ENCODE assay signal across 10 mouse cellular contexts in genomic region chr4:119390369-119390768, GRCm38 (mm10). TPM values are rescaled to one million over a fixed set of nuclear protein-coding genes. Genes with fewer than 3 reads are reported as not detected.
DNase-seq lines count a peak whose midpoint lies in the region; ATAC-seq lines count a peak whose summit lies in the region.
"Had no signal": no experiment of that assay in that cellular context is flagged by ENCODE, and none has a peak within 500 bp of the region (broad histone marks: within the 10 kb centered on the region; RNA-seq: fewer than 3 reads in every experiment).

No protein-coding gene starts in this region.

- no peaks in the 10 kb centered on the region for H3K4me1 ChIP-seq in liver, embryonic 11.5 days (replicated peaks; ENCODE audit: control insufficient read depth, insufficient read depth, low read length)
- H3K4me1 ChIP-seq: neural tube, embryonic 12.5 days had no signal

- H3K9me3 ChIP-seq in liver, embryonic 11.5 days (ENCODE audit: control insufficient read depth, low read length): no peaks in the 10 kb centered on the region
- H3K9me3 ChIP-seq: neural tube, embryonic 12.5 days had no signal

- H3K27me3 ChIP-seq in liver, embryonic 11.5 days (replicated peaks; ENCODE audit: control insufficient read depth, insufficient read depth, low read length): no peaks in the 10 kb centered on the region

- WGBS in liver, embryonic 11.5 days: 81% methylated on average over 1 of the region's 1 CpGs

- H3K9ac ChIP-seq in liver, embryonic 11.5 days (ENCODE audit: low read depth, low read length): no peak overlapping the region
- H3K9ac ChIP-seq: neural tube, embryonic 12.5 days had no signal

- DNase-seq in adrenal gland, postnatal 10 days: peak; percentile 41
- no peak for DNase-seq in adrenal gland, postnatal 4 days (ENCODE audit: low spot score in 2 of 2)
- peak; percentile 55 for DNase-seq in liver
- no peak for DNase-seq in liver, embryonic 11.5 days (ENCODE audit: low spot score)
- peak; percentile 34 for DNase-seq in c-Kit-positive CD71-positive TER-119-negative erythroid progenitor cells, embryonic 14.5 days (ENCODE audit: low read depth)
- no peak for DNase-seq in ovary, postnatal 10 days (ENCODE audit: low spot score)

- H3K4me2 ChIP-seq in liver, embryonic 11.5 days: no peak overlapping the region
- H3K4me2 ChIP-seq: neural tube, embryonic 12.5 days had no signal

- H3K27ac ChIP-seq in liver, embryonic 11.5 days (ENCODE audit: low read depth, low read length): no peak overlapping the region
- H3K27ac ChIP-seq: neural tube, embryonic 12.5 days had no signal

- ATAC-seq in liver, embryonic 11.5 days (replicated peaks; ENCODE audit: low FRiP score): no peak
- ATAC-seq in megakaryocyte-erythroid progenitor cell, adult 5-6 weeks (replicated peaks; ENCODE audit: low FRiP score, low TSS enrichment, poor library complexity, severe bottlenecking): 0 out of 2 replicates have a peak, but pooled peaks have one; percentile 44
- ATAC-seq in inflammation-experienced regulatory T-cells, adult 6 months: no peak

- H3K4me3 ChIP-seq in liver, embryonic 11.5 days (ENCODE audit: low read depth, low read length): no peak overlapping the region
- H3K4me3 ChIP-seq: neural tube, embryonic 12.5 days had no signal

- no peaks in the 10 kb centered on the region for H3K36me3 ChIP-seq in liver, embryonic 11.5 days (ENCODE audit: control insufficient read depth, insufficient read depth, low read length)

RNA-seq across cellular contexts. Expression of gene Ccdc30, which starts 25.0 kb away (rescaled TPM):
- 10 to 100 TPM in 1 of 2 experiments, 1 to 10 TPM in 1; 6.7 to 10.5 TPM for total RNA-seq in adrenal gland, postnatal 10 days (2021)
- 10 to 100 TPM; 11.8 to 14.0 TPM for total RNA-seq in adrenal gland, postnatal 4 days (2021)
- polyA plus RNA-seq in liver, embryonic 11.5 days (2014; fragmentation: Nextera tagmentation; extraction: Ambion mirVana): 1.6 and 3.7 TPM in 2 replicates
- 0.27 TPM in 1 of 2 replicates, not detected in the other for total RNA-seq in megakaryocyte-erythroid progenitor cell, adult 5-6 weeks (2014; fragmentation: Nextera tagmentation)
- total RNA-seq in megakaryocyte-erythroid progenitor cell, adult 5-6 weeks (2017): 0.50 and 2.9 TPM in 2 replicates
- 1 to 10 TPM in 2 of 3 experiments, under 1 TPM in 1; 0.53 to 3.8 (median 3.5) TPM for polyA plus RNA-seq in inflammation-experienced regulatory T-cells, adult 6 months (2017; shearing (Covaris generic))

RNA-seq across cellular contexts. Expression of gene Ppcs, which starts 31.9 kb away (rescaled TPM):
- total RNA-seq in adrenal gland, postnatal 10 days (2021): 10 to 100 TPM; 28.8 to 33.2 TPM
- total RNA-seq in adrenal gland, postnatal 4 days (2021): 10 to 100 TPM; 31.4 to 36.9 TPM
- polyA plus RNA-seq in liver, embryonic 11.5 days (2014; fragmentation: Nextera tagmentation; extraction: Ambion mirVana): 29.2 and 30.8 TPM in 2 replicates
- 6.3 and 13.0 TPM in 2 replicates for total RNA-seq in megakaryocyte-erythroid progenitor cell, adult 5-6 weeks (2014; fragmentation: Nextera tagmentation)
- total RNA-seq in megakaryocyte-erythroid progenitor cell, adult 5-6 weeks (2017): 3.8 and 4.8 TPM in 2 replicates
- 10 to 100 TPM; 58.2 to 69.1 (median 59.0) TPM for polyA plus RNA-seq in inflammation-experienced regulatory T-cells, adult 6 months (2017; shearing (Covaris generic))

RNA-seq across cellular contexts. Expression of gene Zmynd12, which starts 32.2 kb away (rescaled TPM):
- 1 to 10 TPM; 1.9 to 2.6 TPM for total RNA-seq in adrenal gland, postnatal 10 days (2021)
- 1 to 10 TPM; 2.5 to 5.1 TPM for total RNA-seq in adrenal gland, postnatal 4 days (2021)
- polyA plus RNA-seq in liver, embryonic 11.5 days (2014; fragmentation: Nextera tagmentation; extraction: Ambion mirVana): 0.32 TPM in 1 of 2 replicates, not detected in the other
- total RNA-seq in megakaryocyte-erythroid progenitor cell, adult 5-6 weeks (2014; fragmentation: Nextera tagmentation): not detected in 2 replicates
- not detected in 2 replicates for total RNA-seq in megakaryocyte-erythroid progenitor cell, adult 5-6 weeks (2017)
- polyA plus RNA-seq in inflammation-experienced regulatory T-cells, adult 6 months (2017; shearing (Covaris generic)): not detected
- total RNA-seq: heart, postnatal 14 days had no signal

Comparison
In these comparisons a context has a peak if more than half of its experiments do, and no peak if none do; other contexts are left out.
1. DNase-seq: peak in adrenal gland, postnatal 10 days (single experiment), liver (single experiment) and c-Kit-positive CD71-positive TER-119-negative erythroid progenitor cells, embryonic 14.5 days (single experiment); none in adrenal gland, postnatal 4 days (0 of 2), liver, embryonic 11.5 days (single experiment) and ovary, postnatal 10 days (single experiment).